Mouse (Mus musculus) right cerebral cortex, postnatal 14 days (tissue): ENCODE measurements around the gene Slc2a1.

Experiments used
- DNase-seq: peaks from one replicate; pipeline ENCODE4 v3.0.0; 2022

The Slc2a1 gene

DNA sequence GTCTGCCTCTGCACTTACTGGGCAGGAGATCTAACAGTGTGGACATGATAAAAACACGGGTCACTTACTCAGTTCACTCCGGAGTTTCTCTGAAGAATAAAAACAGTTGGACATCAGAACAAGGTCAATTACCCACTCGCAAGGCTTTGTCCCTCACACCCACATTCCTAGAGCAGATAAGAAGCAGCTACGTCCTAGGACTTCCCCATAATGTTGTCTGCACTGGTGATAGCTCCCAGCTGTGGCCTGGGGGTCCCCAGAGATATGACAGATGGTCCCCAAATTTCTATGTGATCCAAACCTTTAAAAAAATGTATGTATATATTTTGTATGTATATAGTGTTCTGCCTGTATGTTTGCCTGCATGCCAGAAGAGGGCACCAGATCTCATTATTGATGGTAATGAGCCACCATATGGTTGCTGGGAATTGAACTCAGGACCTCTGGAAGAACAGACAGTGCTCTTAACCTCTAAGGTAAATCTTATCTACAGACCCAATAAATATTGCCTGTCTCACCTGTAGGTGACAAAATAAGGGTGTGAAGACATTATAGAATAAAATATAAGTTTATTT lies 71.7 kb downstream of the Slc2a1 start:
- DNase-seq = no peak

DNA sequence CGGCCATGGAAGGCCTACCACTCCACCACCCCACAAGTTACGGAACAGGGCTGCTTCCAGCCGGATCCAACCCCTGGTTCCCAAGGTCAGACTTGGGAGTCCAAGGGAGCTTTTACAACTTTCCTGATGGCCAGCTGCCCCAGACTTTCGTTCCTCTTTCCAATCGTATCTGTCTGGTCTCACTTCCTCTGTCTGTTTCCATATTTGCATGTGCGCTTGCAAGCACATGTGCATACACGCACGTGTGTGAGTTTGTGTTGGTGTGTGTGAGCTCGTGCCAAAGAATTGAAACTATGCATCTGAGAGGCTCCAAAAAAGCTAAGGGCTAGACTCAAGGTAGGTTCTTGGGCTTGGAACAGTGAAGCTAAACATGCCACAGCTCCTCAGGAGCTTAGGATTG lies 72.9 kb downstream of the Slc2a1 start:
- no peak for DNase-seq

DNA sequence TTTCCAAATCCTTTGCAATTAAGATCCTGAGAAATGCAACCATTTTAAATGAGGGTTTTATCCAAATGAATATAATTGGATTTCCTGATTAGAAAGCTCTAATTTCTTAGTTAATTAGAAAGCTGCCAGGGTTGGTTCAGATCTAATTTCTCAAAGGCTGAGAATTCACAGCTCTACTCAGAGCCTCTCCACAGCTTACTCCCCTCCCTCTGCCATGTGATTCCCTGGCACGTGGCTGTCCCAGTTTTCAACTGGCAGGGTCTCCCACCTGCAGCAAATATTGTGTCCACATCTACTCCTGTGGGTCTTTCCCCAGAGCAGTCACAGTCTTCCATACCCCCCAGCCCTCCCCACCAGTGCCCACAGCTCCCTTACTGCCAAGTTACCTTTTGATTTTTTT lies 75.0 kb downstream of the Slc2a1 start:
- DNase-seq = no peak

DNA sequence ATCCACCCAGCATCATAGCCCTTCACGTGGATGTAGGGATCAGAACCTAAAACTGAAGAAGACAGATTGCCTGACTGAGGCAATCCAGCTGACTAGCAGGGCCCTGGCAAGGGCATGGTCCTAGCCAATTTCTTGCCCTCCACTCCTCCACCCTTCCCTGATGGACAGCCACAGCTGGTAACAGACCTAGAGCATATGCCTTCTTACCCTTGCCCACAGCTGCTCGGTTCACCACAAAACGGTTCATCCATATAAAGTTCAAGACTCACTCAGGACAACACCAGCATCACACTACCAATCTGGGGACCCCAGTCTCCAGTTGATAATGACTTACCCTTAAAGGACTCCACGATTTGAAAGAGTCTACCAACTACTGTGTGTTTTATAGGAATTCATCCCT lies 77.3 kb downstream of the Slc2a1 start:
- no peak for DNase-seq
